Mouse (Mus musculus) activated CD4-positive, CD25-positive, alpha-beta regulatory T cell, adult 4 months (primary cell): Measurements from ENCODE around the gene Kif27. TPM values are rescaled to one million over a fixed set of nuclear protein-coding genes. Genes with fewer than 3 reads are reported as not detected.
"Not testable (repeated sequence)": the region's sequence is repeated elsewhere in the genome, so short reads cannot be mapped to it uniquely, and the experiment has no call there.

Source experiments
- ATAC-seq: one replicate; pipeline ENCODE4 v1.8.0; 2017
- polyA plus RNA-seq, 2 experiments: library from polyadenylated mRNA; unstranded; fragments of 100-300 nt; shearing (Covaris generic); gene quantifications; one replicate each; pipeline ENCODE4 v1.2.1; 2017

Kif27 gene
- not detected for polyA plus RNA-seq

DNA sequence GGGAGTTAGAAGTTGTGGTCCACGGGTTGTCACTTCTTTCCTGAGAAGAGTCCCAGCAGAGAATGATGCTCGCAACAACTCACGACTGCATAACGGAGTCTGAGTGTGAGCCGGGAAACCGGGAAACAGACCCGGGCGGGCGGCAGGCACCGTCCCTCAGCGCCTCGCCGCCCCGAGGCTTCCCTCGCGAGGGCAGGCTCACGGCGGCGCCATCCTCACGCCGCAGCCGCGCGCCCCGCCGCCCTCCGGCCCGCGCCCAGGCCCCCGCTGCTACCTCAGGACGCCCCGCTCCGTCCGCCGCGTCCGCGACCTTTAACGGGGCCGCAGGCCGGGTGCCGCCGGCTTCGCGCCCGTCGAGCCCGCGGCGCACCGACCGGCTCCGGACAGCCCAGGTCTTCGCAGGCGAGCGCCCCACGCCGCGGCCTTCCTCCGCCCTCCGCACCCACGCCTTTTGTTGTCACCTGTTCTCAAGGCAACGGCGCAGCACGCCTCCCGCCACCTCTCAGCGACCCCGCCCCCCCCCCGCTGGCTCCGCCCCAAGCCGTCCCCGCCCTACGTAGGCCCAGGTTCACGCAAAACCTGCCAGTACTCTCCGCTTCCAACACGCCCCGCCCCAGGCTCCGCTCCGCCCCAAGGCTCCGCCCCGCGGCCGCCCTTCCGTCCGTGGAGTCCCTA is at the start of gene Kif27:
Gene Kif27, minus strand, starts transcription at position 494 of the 675 bp plus-strand sequence.
- peak; percentile 99 for ATAC-seq

DNA sequence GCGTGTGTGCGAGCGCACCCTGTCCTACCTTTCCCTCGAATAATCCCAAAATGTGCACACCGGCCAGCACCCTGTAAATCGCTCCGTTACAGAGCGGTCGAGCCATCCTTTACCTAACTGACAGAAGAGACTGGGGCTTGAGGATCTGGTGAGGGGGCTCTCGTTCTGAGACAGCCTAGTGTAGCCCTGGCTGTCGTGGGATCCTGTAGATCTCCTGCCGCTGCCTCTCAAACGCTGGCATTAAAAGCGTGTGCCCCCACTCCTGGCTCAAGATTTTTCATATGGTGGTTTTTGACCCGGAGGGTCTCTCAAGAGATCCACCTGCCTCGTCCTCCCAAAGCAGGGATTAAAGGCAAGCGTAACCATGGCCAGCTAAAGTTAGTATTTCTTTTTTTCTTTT is 44.3 kb upstream of the Kif27 start, which contains the start of gene Hnrnpk:
Gene Hnrnpk, minus strand, starts transcription at position 101 of the 400 bp plus-strand sequence.
- ATAC-seq: not testable (repeated sequence)

DNA sequence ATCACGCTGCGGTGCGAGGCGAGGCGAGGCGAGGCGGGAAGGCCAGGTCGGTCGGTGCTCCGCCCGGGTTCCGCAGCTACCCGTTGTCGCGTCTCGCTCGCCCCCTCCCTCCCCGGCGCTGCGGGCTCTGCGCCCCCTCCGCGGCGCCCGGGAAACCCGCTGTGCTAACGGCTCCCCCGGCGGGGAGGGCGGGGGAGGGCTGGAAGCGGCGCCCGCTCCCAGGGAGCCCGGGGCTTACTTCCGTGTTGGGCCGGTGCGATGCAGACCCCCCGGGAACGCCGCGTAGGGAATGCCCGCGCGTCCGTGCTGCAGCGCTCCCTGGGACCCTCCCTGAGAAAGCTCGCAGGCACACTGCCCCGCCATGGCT is 43.8 kb upstream of the Kif27 start:
- ATAC-seq: peak; percentile 19

DNA sequence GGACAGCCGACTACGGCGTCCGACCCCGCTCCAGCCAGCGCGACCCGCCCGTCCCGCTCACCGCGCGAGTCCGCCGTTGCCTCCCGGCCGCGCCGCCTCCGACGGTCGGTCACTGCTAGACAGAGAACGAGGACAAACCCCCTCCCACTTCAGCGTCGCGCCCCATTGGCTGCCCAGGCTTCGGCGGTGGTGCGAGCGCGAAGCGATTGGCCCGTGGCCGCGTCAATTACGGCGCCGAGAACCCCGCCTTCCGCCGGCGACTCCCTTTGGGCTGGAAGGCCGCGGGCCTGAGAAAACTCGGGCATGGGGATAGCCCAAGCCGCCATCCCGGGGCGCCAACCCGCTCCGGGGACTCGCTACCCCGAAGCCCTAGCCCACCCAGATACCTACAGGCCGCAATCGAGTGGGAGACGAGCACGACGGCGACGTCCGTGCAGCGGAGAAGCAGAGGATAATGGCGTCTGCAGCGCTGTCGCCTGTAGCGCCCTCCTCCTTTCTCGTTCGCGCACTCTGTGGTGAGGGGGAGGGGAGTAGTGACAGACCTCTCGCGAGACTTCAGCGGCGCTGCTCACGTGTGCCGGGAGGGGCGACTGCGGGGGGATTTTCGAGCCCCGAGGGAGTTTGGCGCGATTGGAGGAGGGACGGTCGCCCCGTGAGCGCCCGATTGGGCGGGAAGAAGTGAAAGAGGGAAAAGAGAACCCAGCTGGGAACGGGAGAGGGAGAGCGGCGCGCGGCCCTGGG is 43.3 kb upstream of the Kif27 start, which contains the start of gene Rmi1:
Gene Rmi1, plus strand, starts transcription at position 246 of the 741 bp plus-strand sequence.
- peak; percentile 80 for ATAC-seq

DNA sequence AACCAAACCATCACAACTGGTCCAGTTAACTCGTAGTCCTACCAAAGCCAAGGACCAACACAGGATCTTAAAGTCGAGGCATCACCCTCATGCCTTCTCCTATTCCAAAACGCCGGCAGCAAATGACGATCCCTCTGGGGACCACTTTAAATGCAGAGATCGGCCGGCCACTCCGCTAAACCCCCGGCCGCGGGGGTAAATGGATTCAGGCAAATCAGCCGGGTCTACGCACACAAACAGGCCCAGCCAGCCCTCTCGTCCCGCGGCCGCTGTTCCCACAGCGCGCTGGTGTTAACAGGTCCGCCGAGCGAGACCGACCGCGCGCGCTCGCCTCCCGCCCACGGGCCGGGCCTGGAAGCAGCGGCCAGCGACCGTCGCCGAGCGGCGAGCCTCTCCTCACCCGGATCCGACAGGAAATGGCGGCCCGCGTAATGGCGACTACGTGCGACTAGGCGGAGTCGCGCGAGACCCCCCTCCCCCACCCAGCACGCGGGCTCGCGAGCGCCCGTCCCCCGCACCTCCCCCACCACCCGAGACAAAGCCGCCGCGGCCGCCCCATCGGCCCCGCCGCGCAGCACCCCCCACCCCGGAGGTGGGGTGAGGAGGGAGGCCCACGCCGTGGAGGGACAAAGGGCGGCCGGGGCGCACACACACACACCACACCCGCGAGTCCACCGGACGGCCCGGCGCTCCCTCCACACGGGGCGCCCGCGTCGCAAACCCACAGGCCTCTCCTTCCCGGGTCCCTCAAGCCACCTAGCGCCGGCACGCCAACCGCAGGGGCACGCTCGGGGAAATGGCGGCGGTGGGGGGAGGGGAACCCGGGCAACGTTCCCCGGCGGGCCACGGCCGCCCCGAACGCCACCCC is 42.4 kb upstream of the Kif27 start:
- ATAC-seq: peak; percentile 10

DNA sequence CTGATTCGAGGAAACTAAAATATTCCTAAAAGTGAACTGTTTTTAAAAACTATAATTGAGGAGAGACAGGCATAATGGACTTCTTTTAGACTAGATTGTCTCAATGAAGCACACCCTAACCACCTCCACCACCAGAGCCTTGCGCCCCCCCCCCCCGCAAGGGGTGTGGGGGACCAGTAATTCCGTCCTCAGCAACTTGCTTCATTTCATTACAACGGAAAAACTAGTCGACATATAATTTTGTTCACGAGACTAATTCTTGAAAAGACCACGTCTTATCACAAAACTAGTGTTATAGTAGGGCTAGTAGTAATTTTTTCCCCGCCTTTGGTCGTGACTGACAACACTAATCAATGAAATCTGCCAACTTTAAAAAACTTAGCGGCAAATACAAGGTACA is 41.7 kb upstream of the Kif27 start:
- no peak for ATAC-seq

DNA sequence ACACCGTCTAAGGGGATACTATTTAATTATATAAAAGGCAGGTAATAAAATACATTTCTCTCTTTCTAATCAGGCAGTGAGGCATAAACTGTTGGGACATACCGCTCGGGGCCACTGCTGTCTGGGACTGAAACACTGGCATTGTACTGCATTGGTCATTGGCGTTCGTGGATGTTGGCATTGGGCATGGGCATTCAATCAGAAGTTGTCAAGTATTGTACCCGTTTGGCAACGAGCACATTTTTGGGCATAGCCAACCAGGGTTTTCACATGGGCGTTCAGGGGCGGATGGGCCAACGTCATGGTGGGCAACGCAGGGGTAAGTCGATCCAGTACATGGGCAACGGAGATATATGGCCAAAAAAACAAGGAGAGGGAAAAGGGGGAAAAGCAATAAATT is 38.7 kb upstream of the Kif27 start:
- ATAC-seq: no peak

DNA sequence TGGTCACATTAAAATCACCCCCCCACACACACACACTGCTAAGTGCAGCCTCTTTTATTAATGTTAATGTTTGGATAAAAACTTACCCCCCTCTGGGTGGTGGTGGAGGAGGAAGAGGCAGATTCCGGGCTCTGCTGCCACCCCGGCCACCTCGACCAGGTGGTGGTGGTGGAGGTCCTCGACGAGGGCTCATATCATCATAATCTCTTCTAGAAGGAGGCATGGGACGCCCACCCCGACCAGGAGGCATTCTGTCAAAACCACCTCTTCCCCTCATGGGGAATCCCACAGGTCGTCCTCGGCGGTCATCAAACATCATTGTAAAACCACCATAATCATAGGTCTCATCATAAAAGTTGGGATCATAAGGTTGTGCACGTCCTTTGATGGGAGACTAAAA is 35.5 kb upstream of the Kif27 start:
- not testable (repeated sequence) for ATAC-seq

DNA sequence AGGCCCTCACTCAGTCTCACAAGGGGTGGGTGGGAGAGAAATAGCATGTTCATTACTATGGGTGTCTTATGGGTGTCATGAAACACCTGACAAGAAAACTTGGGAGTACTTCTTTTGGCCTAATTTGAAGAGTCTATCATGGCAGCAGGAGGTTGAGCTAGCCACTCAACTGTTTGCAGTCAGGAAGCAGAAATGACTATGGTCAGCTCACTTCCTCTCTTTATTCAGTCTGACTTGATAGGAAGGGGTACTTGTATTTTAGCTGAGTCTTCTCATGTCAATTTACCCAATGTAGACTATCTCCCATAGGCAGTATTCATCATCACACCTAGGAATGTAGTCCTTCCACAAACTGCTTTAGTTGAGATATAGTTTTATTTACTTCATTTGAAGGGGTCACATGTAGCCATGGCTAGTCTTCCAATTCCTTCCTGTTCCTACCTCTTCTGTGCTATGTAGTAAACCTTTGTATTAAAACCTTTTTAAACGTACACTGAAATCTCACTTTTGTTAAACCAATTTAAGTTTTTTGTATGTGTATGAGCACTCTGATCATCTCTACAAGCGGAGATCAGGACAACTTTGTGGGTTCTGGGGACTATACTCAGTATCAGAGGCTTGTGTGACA is 30.5 kb upstream of the Kif27 start:
- no peak for ATAC-seq

DNA sequence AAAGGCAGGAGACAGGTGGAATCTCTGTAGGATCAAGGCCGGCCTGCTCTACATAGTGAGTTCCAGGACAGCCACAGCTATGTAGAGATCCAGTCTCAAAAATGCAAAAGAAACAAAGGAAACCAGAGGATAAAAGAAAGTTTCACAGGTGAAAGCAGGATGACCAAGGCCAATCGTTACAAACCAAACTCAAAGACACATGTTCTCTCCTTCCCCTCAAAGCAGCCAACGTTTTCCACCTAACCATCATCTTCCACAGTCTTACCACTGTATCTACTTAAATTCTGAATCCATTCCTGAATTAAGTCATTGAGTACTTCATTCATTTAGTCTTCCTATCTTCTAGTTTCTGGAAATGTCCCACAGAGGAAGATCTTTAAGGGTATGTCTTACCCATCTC is 29.5 kb upstream of the Kif27 start:
- no peak for ATAC-seq

DNA sequence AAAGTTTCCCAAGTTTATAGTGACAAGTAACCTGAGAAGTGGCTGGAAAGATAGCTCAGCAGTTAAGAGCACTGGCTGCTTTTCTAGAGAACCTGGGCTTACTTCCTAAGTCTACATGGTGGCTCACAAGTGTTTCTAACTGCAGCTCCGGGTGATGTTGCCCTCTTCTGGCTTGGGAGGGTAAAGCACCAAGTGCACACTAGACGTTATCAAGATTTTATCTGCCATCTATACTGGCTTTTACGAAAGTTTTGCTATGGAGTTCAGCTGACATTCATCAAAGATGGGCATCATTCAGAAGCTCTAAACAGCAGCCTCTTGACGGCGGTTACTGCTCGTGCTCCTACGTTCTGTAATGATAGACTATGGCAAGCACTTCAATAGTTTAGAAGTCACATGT is 29.0 kb upstream of the Kif27 start:
- peak; percentile 82 for ATAC-seq

DNA sequence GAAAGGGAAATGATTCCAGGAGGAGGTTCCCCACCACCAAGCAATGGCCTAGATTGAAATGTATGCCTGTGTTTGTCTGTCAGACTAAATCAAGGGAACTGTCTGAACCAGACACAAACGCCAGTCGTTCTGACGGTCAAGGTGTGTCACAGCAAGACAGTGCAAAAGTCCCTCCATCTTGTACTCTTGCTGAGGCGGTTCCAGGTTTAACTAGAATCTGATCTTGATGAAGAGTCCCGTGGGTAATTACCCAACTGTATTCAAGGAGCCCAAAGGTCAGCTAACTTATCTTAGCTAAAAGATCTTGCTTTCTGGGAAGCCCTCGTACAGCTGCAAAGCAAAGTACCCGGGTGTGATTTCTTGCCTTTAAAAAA is 26.6 kb upstream of the Kif27 start:
- no peak for ATAC-seq

DNA sequence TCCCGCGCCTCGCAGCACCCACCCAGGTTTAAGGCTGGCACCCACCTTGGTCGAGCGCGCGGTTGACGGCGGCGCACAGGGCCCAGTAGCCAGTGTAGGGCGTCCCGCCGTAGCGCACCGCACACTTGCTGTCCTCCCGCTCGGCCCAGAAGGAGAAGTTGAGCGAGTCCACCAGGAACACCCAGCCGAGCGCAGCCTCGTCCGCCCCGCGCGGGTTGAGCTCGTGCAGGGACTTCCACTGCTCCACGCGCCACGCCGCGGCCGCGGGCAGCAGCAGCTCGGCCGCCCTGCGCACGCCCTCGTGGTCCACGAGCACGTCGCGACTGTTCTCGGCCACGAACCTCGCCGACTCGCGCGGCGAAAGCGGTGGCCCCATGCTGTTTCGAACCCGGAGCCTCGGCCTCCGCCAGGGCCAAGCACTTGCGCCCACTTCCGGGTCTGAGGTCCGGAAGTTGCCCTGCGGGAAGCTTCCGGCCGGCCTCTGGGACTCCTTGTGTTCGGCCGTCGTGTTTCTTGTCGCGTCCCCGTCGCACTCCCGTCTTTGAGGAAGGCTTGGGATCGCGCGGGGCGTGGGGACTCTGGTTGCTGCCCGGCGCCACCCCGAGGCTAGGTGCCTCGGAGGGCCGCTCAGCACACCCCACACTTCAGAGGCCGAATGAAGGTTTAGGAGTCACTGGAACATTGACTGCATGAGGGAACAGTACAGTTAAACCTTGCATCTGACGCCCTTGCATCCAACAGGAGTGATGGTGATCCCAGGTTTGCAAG is 26.0 kb upstream of the Kif27 start, which contains the start of gene 2210016F16Rik:
Gene 2210016F16Rik, minus strand, starts transcription at position 447 of the 768 bp plus-strand sequence.
- peak; percentile 55 for ATAC-seq

DNA sequence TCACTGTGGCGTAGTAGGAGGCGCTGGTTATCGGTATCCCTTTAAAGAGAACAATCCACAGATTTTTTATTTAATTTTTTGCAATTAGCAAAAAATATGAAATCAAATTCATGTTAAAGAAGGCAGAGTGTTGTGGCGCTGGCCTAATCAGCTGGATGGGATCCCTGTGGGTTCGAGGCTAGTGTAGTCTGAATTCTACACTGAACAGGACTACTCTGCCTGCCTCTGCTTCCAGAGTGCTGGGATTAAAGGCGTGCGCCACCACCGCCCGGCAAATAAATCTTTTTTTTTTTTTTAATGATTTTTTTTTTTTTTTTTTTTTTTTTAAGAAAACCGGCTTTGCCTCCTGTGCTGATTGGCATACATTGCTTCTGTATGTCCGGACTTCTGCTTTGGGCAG is 25.4 kb upstream of the Kif27 start:
- ATAC-seq: no peak

DNA sequence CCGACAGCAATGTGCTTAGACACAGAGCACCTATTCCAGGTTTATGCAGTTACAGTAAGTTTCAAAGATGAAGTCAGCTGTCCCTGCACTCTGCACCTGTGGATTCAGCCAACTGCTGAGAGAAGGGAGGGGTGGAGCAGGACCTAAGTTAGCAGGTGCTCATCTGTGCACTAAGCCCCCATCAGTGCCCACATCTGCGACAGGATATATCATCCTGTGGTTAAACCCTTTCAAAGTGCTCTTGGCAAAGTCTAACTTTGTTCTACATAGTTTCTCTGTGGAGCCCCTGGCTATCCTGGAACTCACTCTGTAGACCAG is 14.2 kb upstream of the Kif27 start:
- ATAC-seq: no peak

DNA sequence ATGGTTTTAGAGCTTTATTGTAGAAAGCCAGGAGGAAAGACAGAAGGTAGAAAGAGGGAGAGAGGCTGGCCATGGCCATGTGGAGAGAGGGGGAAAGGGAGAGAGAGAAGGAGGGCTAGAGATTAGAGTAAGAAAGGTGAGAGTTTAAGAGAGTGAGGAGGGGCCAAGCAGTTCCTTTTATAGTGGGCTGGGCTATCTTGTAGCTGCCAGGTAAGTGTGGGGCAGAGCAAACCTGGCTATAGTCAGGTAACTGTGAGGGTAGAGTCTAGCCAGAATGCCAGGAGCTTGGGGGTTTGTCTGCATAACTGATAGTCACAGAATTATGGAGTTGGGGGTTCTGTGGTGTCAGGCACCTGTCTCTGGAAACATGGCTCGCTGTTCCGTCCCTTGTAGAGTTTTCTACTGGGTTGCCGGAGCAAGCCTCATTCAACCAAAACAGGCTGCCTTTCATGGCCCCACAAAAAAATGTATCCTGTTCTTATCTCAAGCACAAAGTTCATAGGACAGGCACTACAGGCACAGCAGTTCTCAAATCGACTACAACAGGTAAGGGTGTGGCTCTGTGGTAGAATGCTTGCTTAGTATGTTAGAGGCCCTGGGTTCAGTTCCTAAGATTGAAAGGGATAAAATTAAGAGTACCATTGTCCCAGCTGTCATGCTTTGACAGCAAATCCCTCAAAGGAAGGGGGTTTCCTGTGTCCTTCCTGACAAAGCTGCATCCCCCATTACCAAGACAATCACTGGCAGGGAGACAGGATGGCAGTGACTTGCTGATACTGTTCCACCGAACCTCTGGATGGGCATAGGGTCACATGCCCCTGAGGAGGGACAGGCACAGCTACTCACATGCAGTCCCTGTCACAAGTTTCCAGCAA is 13.6 kb upstream of the Kif27 start:
- no peak for ATAC-seq

DNA sequence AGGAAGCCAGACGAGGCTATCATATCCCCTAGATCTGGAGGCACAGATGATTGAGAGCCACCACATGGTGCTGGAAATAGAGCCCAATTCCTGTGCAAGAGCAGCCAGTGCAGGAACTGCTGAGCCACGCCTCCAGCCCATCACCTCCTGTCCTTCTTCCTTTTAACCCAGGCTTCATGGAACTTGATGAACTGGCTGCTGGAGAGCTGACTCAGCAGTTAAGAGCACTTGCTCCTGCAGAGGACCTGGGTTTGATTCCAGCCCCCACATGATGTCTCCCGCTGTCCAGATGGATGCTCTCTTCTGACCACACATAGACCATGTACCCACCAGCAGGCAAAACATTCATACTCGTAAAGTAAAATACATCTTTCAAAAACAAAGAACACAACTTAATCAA is 9.9 kb upstream of the Kif27 start:
- ATAC-seq: no peak

DNA sequence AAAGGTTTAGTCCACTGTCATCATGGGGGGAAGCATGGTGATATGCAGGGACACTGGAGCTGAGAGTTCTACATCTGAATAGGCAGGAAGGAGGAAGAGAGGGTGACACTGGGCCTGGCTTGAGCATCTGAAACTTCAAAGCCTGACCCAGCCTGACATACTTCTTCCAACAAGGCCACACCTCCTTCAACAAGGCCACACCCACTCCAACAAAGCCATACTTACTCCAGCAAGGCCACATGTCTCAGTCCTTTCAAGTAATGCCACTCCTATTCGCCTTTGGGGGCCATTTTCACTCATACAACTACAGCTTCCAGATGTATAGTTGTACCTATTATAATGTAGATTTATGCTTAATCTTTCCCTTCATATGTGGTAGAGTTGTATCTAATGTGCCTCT is 8.7 kb upstream of the Kif27 start:
- ATAC-seq: no peak

DNA sequence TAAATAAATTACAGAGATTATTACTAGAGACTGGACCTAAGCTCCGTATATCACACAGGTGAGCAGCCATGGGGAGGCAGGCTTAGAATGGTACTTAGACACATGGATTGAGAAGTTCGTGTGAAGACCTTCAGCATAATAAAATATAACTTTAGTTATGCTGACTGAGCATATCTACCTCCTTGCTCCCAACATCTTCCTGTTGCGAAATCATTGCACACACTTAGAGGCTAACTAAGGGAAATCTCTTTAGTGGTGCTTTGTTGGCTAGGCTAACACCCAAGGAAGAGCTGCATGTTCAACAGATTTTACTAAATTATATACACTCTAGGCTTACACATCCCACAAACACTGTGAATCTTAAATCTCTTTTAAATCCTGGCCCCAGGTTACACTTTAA is 7.5 kb upstream of the Kif27 start:
- ATAC-seq: no peak

DNA sequence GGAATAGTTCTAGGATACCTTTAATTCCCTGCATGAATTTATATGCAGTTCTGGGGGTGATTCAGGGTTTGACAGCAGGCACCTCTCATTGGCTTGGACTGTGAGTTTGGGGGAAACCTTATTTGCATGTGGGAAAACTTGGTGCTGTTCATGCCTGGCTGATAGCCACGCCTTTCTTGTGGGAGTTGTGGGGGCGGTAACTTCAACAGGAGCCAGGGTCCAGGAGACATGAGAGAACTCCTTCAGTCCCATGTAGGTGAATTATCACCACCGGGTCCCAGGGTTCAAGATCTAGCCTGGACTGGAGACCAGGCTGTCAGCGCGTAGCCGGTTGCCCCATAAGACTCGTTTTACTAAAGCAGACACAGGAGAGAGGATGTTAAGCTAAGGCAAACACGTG is 6.3 kb upstream of the Kif27 start:
- not testable (repeated sequence) for ATAC-seq
